Mouse (Mus musculus) heart, adult 2 months (tissue): ENCODE data around the gene Lrrc36.

Source experiments
- CTCF ChIP-seq: fragments of 200-600 bp; IDR thresholded peaks from 2 replicates; pipeline ENCODE4 v1.8.1; 2022; ENCODE audit warnings: antibody characterized with exemption, mild to moderate bottlenecking, moderate library complexity
- EP300 ChIP-seq: fragments of 200-500 bp; IDR thresholded peaks from 2 replicates; pipeline ENCODE4 v1.6.1; 2011; ENCODE audit warnings: low read depth, low read length, control low read depth; ENCODE audit not compliant: insufficient read depth

DNA sequence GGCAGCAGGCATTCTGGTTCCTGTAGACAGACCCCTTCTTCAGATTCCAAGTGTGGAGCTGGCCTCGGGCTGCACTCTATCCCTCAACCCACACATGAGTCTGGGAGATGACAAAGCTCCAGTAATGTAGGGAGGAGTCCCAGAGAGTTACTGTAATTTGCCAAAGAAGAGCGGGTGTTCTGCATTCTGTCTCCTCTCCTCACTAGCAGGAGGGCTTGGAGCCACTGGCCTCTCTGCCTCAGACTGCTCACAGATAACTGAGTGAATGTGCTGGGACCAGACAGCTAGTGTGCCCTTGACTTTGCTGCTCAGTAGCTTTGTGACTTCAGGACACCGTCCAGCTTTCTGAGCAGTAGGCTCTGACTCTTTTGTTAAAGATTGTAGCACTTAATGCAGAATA is 64.4 kb downstream of the Lrrc36 start:
- TF ChIP-seq EP300 = no peak
- no peak for TF ChIP-seq CTCF
